Mouse (Mus musculus): ENCODE measurements around the gene Zfp354b.

The Zfp354b gene

GRCm38 (mm10) chr11:50886231-50886932, 45.1 kb downstream of the Zfp354b start:
- DNase-seq (ENCODE audit: low read depth, low spot score): no peak

GRCm38 (mm10) chr11:50883756-50884155, 47.7 kb downstream of the Zfp354b start:
- DNase-seq (ENCODE audit: low read depth, low spot score): peak; percentile 27

GRCm38 (mm10) chr11:50878641-50879040, 52.8 kb downstream of the Zfp354b start:
- no peak for DNase-seq (ENCODE audit: low read depth, low spot score)

Measured in A20 (cell line).